Mouse (Mus musculus): Measurements from ENCODE around the gene Trex2. TPM values are rescaled to one million over a fixed set of nuclear protein-coding genes. Genes with fewer than 3 reads are reported as not detected.

Gene Trex2
- polyA plus RNA-seq (2015; fragmentation: Nextera tagmentation; extraction: Ambion mirVana), result not detected in 2 replicates

GRCm38 (mm10) chrX:73435252-73435651 lies at the start of gene Trex2:
TSS of gene Trex2 (minus strand) at chrX:73435344.
- WGBS, result 93% methylated on average over 11 of the region's 11 CpGs
- H3K36me3 ChIP-seq, result no peaks in the 10 kb centered on the region
- no peaks in the 10 kb centered on the region for H3K27me3 ChIP-seq
- no peak within 1 kb of the TSS for H3K4me3 ChIP-seq
- no peak for ATAC-seq (ENCODE audit: low FRiP score, low read depth)
- no peak within 1 kb of the TSS for H3K27ac ChIP-seq (replicated peaks)
- H3K4me2 ChIP-seq, result no peak within 1 kb of the TSS
- H3K9me3 ChIP-seq, result no peaks in the 10 kb centered on the region
- H3K4me1 ChIP-seq (replicated peaks), result no peaks in the 10 kb centered on the region
- H3K9ac ChIP-seq, result no peak within 1 kb of the TSS

- H3K4me2 ChIP-seq, result no peak overlapping the region
- H3K4me3 ChIP-seq, result no peak overlapping the region
- H3K27ac ChIP-seq (replicated peaks), result no peak overlapping the region
- H3K4me1 ChIP-seq (replicated peaks), result no peaks in the 10 kb centered on the region
- H3K9me3 ChIP-seq, result no peaks in the 10 kb centered on the region
- no peak overlapping the region for H3K9ac ChIP-seq
- H3K27me3 ChIP-seq, result no peaks in the 10 kb centered on the region
- H3K36me3 ChIP-seq, result no peaks in the 10 kb centered on the region
- WGBS, result 92% methylated on average over 4 of the region's 4 CpGs
- no peak for ATAC-seq (ENCODE audit: low FRiP score, low read depth)
Measured at GRCm38 (mm10) chrX:73484870-73485269, 49.7 kb upstream of the Trex2 start.

GRCm38 (mm10) chrX:73484076-73484475 lies 48.9 kb upstream of the Trex2 start:
- no peak for ATAC-seq (ENCODE audit: low FRiP score, low read depth)
- Histone ChIP-seq H3K4me1 (replicated peaks) (no peaks in the 10 kb centered on the region), H3K4me3 (peak overlapping the region; percentile 3; the same call in 1 of the 2 replicates), H3K36me3 (no peaks in the 10 kb centered on the region), H3K27ac (replicated peaks) (no peak overlapping the region), H3K9ac (no peak overlapping the region), H3K4me2 (peak overlapping the region; percentile 35), H3K27me3 (no peaks in the 10 kb centered on the region), H3K9me3 (no peaks in the 10 kb centered on the region)
- 89% methylated on average over 1 of the region's 1 CpGs for WGBS

GRCm38 (mm10) chrX:73483484-73483810 lies 48.3 kb upstream of the Trex2 start, which contains the start of gene Bgn:
TSS of gene Bgn (plus strand) at chrX:73483602.
- peak within 1 kb of the TSS; percentile 3; the same call in 1 of the 2 replicates for H3K4me3 ChIP-seq

GRCm38 (mm10) chrX:73482643-73483483 lies 47.7 kb upstream of the Trex2 start:
- WGBS, result 49% methylated on average over 4 of the region's 4 CpGs
- Histone ChIP-seq H3K27ac (replicated peaks) (no peak overlapping the region), H3K9me3 (no peaks in the 10 kb centered on the region), H3K4me3 (no peak overlapping the region), H3K9ac (no peak overlapping the region), H3K4me1 (replicated peaks) (no peaks in the 10 kb centered on the region), H3K4me2 (peak overlapping the region; percentile 35; the same call in 1 of the 2 replicates), H3K36me3 (no peaks in the 10 kb centered on the region), H3K27me3 (no peaks in the 10 kb centered on the region)
- ATAC-seq (ENCODE audit: low FRiP score, low read depth), result no peak

More at GRCm38 (mm10) chrX:73483484-73483810, 48.3 kb upstream of the Trex2 start, which contains the start of gene Bgn:
- H3K27me3 ChIP-seq, result no peaks in the 10 kb centered on the region
- no peaks in the 10 kb centered on the region for H3K4me1 ChIP-seq (replicated peaks)
- H3K27ac ChIP-seq (replicated peaks), result no peak within 1 kb of the TSS
- ATAC-seq (ENCODE audit: low FRiP score, low read depth), result no peak
- H3K9ac ChIP-seq, result no peak within 1 kb of the TSS
- H3K4me2 ChIP-seq, result peak within 1 kb of the TSS; percentile 35
- no peaks in the 10 kb centered on the region for H3K36me3 ChIP-seq
- no peaks in the 10 kb centered on the region for H3K9me3 ChIP-seq
- 35% methylated on average over 12 of the region's 14 CpGs for WGBS

GRCm38 (mm10) chrX:73480334-73480733 lies 45.2 kb upstream of the Trex2 start:
- Histone ChIP-seq H3K4me1 (replicated peaks) (no peaks in the 10 kb centered on the region), H3K27me3 (no peaks in the 10 kb centered on the region), H3K4me2 (no peak overlapping the region), H3K9me3 (no peaks in the 10 kb centered on the region), H3K4me3 (no peak overlapping the region), H3K27ac (replicated peaks) (no peak overlapping the region), H3K36me3 (no peaks in the 10 kb centered on the region), H3K9ac (no peak overlapping the region)
- 58% methylated on average over 2 of the region's 2 CpGs for WGBS
- no peak for ATAC-seq (ENCODE audit: low FRiP score, low read depth)

- no peaks in the 10 kb centered on the region for H3K4me1 ChIP-seq (replicated peaks)
- H3K36me3 ChIP-seq, result no peaks in the 10 kb centered on the region
- H3K4me2 ChIP-seq, result no peak overlapping the region
- H3K4me3 ChIP-seq, result no peak overlapping the region
- no peaks in the 10 kb centered on the region for H3K27me3 ChIP-seq
- H3K9ac ChIP-seq, result no peak overlapping the region
- ATAC-seq (ENCODE audit: low FRiP score, low read depth), result no peak
- H3K9me3 ChIP-seq, result no peaks in the 10 kb centered on the region
- H3K27ac ChIP-seq (replicated peaks), result no peak overlapping the region
Measured at GRCm38 (mm10) chrX:73479656-73480055, 44.5 kb upstream of the Trex2 start.

GRCm38 (mm10) chrX:73477500-73477899 lies 42.4 kb upstream of the Trex2 start:
- no peak overlapping the region for H3K9ac ChIP-seq
- WGBS, result 85% methylated on average over 2 of the region's 2 CpGs
- H3K36me3 ChIP-seq, result no peaks in the 10 kb centered on the region

GRCm38 (mm10) chrX:73476621-73477020 lies 41.5 kb upstream of the Trex2 start:
- Histone ChIP-seq H3K4me1 (replicated peaks) (no peaks in the 10 kb centered on the region), H3K36me3 (no peaks in the 10 kb centered on the region), H3K4me2 (no peak overlapping the region), H3K4me3 (no peak overlapping the region), H3K27ac (replicated peaks) (no peak overlapping the region), H3K9ac (no peak overlapping the region), H3K9me3 (no peaks in the 10 kb centered on the region), H3K27me3 (no peaks in the 10 kb centered on the region)
- 91% methylated on average over 2 of the region's 2 CpGs for WGBS
- ATAC-seq (ENCODE audit: low FRiP score, low read depth), result no peak

More at GRCm38 (mm10) chrX:73477500-73477899, 42.4 kb upstream of the Trex2 start:
- Histone ChIP-seq H3K27me3 (no peaks in the 10 kb centered on the region), H3K4me1 (replicated peaks) (no peaks in the 10 kb centered on the region), H3K4me2 (no peak overlapping the region), H3K27ac (replicated peaks) (no peak overlapping the region), H3K9me3 (no peaks in the 10 kb centered on the region), H3K4me3 (no peak overlapping the region)
- no peak for ATAC-seq (ENCODE audit: low FRiP score, low read depth)

- no peaks in the 10 kb centered on the region for H3K4me1 ChIP-seq (replicated peaks)
- H3K27me3 ChIP-seq, result no peaks in the 10 kb centered on the region
- no peak overlapping the region for H3K4me3 ChIP-seq
- no peaks in the 10 kb centered on the region for H3K9me3 ChIP-seq
- H3K27ac ChIP-seq (replicated peaks), result no peak overlapping the region
- no peak overlapping the region for H3K9ac ChIP-seq
- 96% methylated on average over 1 of the region's 1 CpGs for WGBS
- ATAC-seq (ENCODE audit: low FRiP score, low read depth), result no peak
- no peak overlapping the region for H3K4me2 ChIP-seq
- H3K36me3 ChIP-seq, result no peaks in the 10 kb centered on the region
Measured at GRCm38 (mm10) chrX:73475658-73476256, 40.6 kb upstream of the Trex2 start.

- H3K9me3 ChIP-seq, result no peaks in the 10 kb centered on the region
- WGBS, result 68% methylated on average over 12 of the region's 12 CpGs
- no peaks in the 10 kb centered on the region for H3K27me3 ChIP-seq
- H3K36me3 ChIP-seq, result no peaks in the 10 kb centered on the region
- H3K4me3 ChIP-seq, result no peak overlapping the region
- no peak for ATAC-seq (ENCODE audit: low FRiP score, low read depth)
- no peak overlapping the region for H3K4me2 ChIP-seq
- H3K4me1 ChIP-seq (replicated peaks), result no peaks in the 10 kb centered on the region
- H3K9ac ChIP-seq, result no peak overlapping the region
- H3K27ac ChIP-seq (replicated peaks), result no peak overlapping the region
Measured at GRCm38 (mm10) chrX:73474340-73475165, 39.4 kb upstream of the Trex2 start.

GRCm38 (mm10) chrX:73471764-73472163 lies 36.6 kb upstream of the Trex2 start:
- Histone ChIP-seq H3K9me3 (no peaks in the 10 kb centered on the region), H3K27me3 (no peaks in the 10 kb centered on the region), H3K4me1 (replicated peaks) (no peaks in the 10 kb centered on the region), H3K36me3 (no peaks in the 10 kb centered on the region), H3K27ac (replicated peaks) (no peak overlapping the region), H3K4me2 (no peak overlapping the region), H3K9ac (no peak overlapping the region), H3K4me3 (no peak overlapping the region)
- ATAC-seq (ENCODE audit: low FRiP score, low read depth), result no peak
- 91% methylated on average over 3 of the region's 3 CpGs for WGBS
